Mouse (Mus musculus) neural tube, embryonic 12.5 days (tissue): Measurements from ENCODE around the gene Gm20379. TPM values are rescaled to one million over a fixed set of nuclear protein-coding genes. Genes with fewer than 3 reads are reported as not detected.

Experiments
- ATAC-seq: fragments of 200-750 bp; cut with Nextera tagmentation; 2 replicates; pipeline ENCODE4 v1.8.0; 2017; ENCODE audit warnings: low read depth, mild to moderate bottlenecking, moderate TSS enrichment, moderate library complexity; ENCODE audit not compliant: low FRiP score
- H3K27ac ChIP-seq: fragments of 300-500 bp; sonication (generic); 2 replicates; pipeline ENCODE4 v1.5.1; 2016
- H3K27me3 ChIP-seq: fragments of 300-500 bp; sonication (generic); replicated peaks from 2 replicates; pipeline ENCODE4 v1.6.1; 2016; ENCODE audit warnings: mild to moderate bottlenecking
- H3K36me3 ChIP-seq: fragments of 300-500 bp; sonication (generic); 2 replicates; pipeline ENCODE4 v1.6.1; 2016; ENCODE audit warnings: mild to moderate bottlenecking
- H3K4me1 ChIP-seq: fragments of 300-500 bp; sonication (generic); 2 replicates; pipeline ENCODE4 v1.6.1; 2016
- H3K4me2 ChIP-seq: fragments of 300-500 bp; sonication (generic); replicated peaks from 2 replicates; pipeline ENCODE4 v1.6.1; 2016; ENCODE audit warnings: mild to moderate bottlenecking
- H3K4me3 ChIP-seq: fragments of 300-500 bp; sonication (generic); 2 replicates; pipeline ENCODE4 v1.5.1; 2016
- H3K9ac ChIP-seq: fragments of 300-500 bp; sonication (generic); 2 replicates; pipeline ENCODE4 v1.6.1; 2016; ENCODE audit warnings: mild to moderate bottlenecking
- H3K9me3 ChIP-seq: fragments of 300-500 bp; sonication (generic); 2 replicates; pipeline ENCODE4 v1.6.1; 2016; ENCODE audit warnings: mild to moderate bottlenecking
- WGBS: fragments of 180-500 bp; shearing (Covaris S2); methylation state at CpG from one replicate; pipeline ENCODE4 v1.1.7; 2016; 5-methylcytosine and 5-hydroxymethylcytosine counted together
- polyA plus RNA-seq: library from polyadenylated mRNA; unstranded; fragments of >200 nt; fragmentation: Nextera tagmentation; extraction: Ambion mirVana; gene quantifications from 2 replicates; pipeline ENCODE4 v1.2.1, GENCODE M21; 2016

Gene Gm20379
- 1.1 and 1.3 TPM in 2 replicates for polyA plus RNA-seq

GRCm38 (mm10) chr13:92305680-92306079 lies at the start of gene Gm20379:
TSS of gene Gm20379 (plus strand) at chr13:92305980.
- Histone ChIP-seq H3K9ac (no peak within 1 kb of the TSS), H3K36me3 (peaks cover 26% of the 10 kb centered on the region), H3K9me3 (no peaks in the 10 kb centered on the region), H3K4me2 (no peak within 1 kb of the TSS), H3K27me3 (no peaks in the 10 kb centered on the region), H3K4me3 (no peak within 1 kb of the TSS), H3K27ac (no peak within 1 kb of the TSS), H3K4me1 (no peaks in the 10 kb centered on the region)
- no peak for ATAC-seq
- 98% methylated on average over 11 of the region's 11 CpGs for WGBS

- Histone ChIP-seq H3K9me3 (no peaks in the 10 kb centered on the region), H3K9ac (no peak overlapping the region), H3K27ac (no peak overlapping the region), H3K4me3 (no peak overlapping the region), H3K4me1 (no peaks in the 10 kb centered on the region), H3K4me2 (no peak overlapping the region), H3K36me3 (peaks cover 7% of the 10 kb centered on the region; the same call in 1 of the 2 replicates), H3K27me3 (no peaks in the 10 kb centered on the region)
- ATAC-seq = no peak
- 88% methylated on average over 5 of the region's 5 CpGs for WGBS
Observed at GRCm38 (mm10) chr13:92261329-92261728, 44.5 kb upstream of the Gm20379 start.

GRCm38 (mm10) chr13:92263566-92263965 lies 42.2 kb upstream of the Gm20379 start:
- no peak for ATAC-seq
- no peaks in the 10 kb centered on the region for H3K27me3 ChIP-seq
- peaks cover 3% of the 10 kb centered on the region; the same call in 1 of the 2 replicates for H3K36me3 ChIP-seq
- 89% methylated on average over 6 of the region's 6 CpGs for WGBS
- no peak overlapping the region for H3K27ac ChIP-seq
- H3K9me3 ChIP-seq = no peaks in the 10 kb centered on the region
- no peak overlapping the region for H3K4me2 ChIP-seq
- H3K4me1 ChIP-seq = no peaks in the 10 kb centered on the region
- no peak overlapping the region for H3K4me3 ChIP-seq
- no peak overlapping the region for H3K9ac ChIP-seq

GRCm38 (mm10) chr13:92267076-92267475 lies 38.7 kb upstream of the Gm20379 start:
- H3K27me3 ChIP-seq = no peaks in the 10 kb centered on the region
- WGBS = 87% methylated on average over 3 of the region's 3 CpGs

GRCm38 (mm10) chr13:92274274-92275198 lies 31.2 kb upstream of the Gm20379 start:
- no peaks in the 10 kb centered on the region for H3K4me1 ChIP-seq

More at GRCm38 (mm10) chr13:92267076-92267475, 38.7 kb upstream of the Gm20379 start:
- H3K27ac ChIP-seq = no peak overlapping the region
- no peak overlapping the region for H3K4me3 ChIP-seq
- no peaks in the 10 kb centered on the region for H3K9me3 ChIP-seq
- no peaks in the 10 kb centered on the region for H3K4me1 ChIP-seq
- ATAC-seq = no peak
- no peaks in the 10 kb centered on the region for H3K36me3 ChIP-seq
- no peak overlapping the region for H3K4me2 ChIP-seq
- no peak overlapping the region for H3K9ac ChIP-seq

GRCm38 (mm10) chr13:92275292-92275691 lies 30.5 kb upstream of the Gm20379 start:
- no peak overlapping the region for H3K9ac ChIP-seq
- H3K4me2 ChIP-seq = no peak overlapping the region
- no peak overlapping the region for H3K4me3 ChIP-seq
- no peaks in the 10 kb centered on the region for H3K27me3 ChIP-seq
- no peaks in the 10 kb centered on the region for H3K9me3 ChIP-seq
- H3K4me1 ChIP-seq = no peaks in the 10 kb centered on the region
- 91% methylated on average over 9 of the region's 9 CpGs for WGBS
- no peak overlapping the region for H3K27ac ChIP-seq
- no peak for ATAC-seq
- 0 out of 2 replicates have a peak, but pooled peaks cover 10% of the 10 kb centered on the region for H3K36me3 ChIP-seq

More at GRCm38 (mm10) chr13:92274274-92275198, 31.2 kb upstream of the Gm20379 start:
- no peaks in the 10 kb centered on the region for H3K27me3 ChIP-seq
- no peak for ATAC-seq
- H3K36me3 ChIP-seq = 0 out of 2 replicates have a peak, but pooled peaks cover 10% of the 10 kb centered on the region
- no peak overlapping the region for H3K4me3 ChIP-seq
- H3K27ac ChIP-seq = no peak overlapping the region
- H3K9ac ChIP-seq = no peak overlapping the region
- 83% methylated on average over 14 of the region's 14 CpGs for WGBS
- no peaks in the 10 kb centered on the region for H3K9me3 ChIP-seq
- no peak overlapping the region for H3K4me2 ChIP-seq

GRCm38 (mm10) chr13:92277027-92277426 lies 28.8 kb upstream of the Gm20379 start:
- H3K4me2 ChIP-seq = no peak overlapping the region
- H3K36me3 ChIP-seq = 0 out of 2 replicates have a peak, but pooled peaks cover 10% of the 10 kb centered on the region
- H3K27me3 ChIP-seq = no peaks in the 10 kb centered on the region
- ATAC-seq = no peak
- H3K9me3 ChIP-seq = no peaks in the 10 kb centered on the region
- WGBS = 97% methylated on average over 2 of the region's 2 CpGs
- no peak overlapping the region for H3K4me3 ChIP-seq
- H3K4me1 ChIP-seq = no peaks in the 10 kb centered on the region
- no peak overlapping the region for H3K27ac ChIP-seq
- no peak overlapping the region for H3K9ac ChIP-seq

- Histone ChIP-seq H3K4me1 (no peaks in the 10 kb centered on the region), H3K4me2 (no peak overlapping the region), H3K36me3 (peaks cover 3% of the 10 kb centered on the region; the same call in 1 of the 2 replicates), H3K27me3 (no peaks in the 10 kb centered on the region), H3K27ac (no peak overlapping the region), H3K4me3 (no peak overlapping the region), H3K9me3 (no peaks in the 10 kb centered on the region), H3K9ac (no peak overlapping the region)
- no peak for ATAC-seq
- WGBS = 66% methylated on average over 4 of the region's 4 CpGs
Observed at GRCm38 (mm10) chr13:92291605-92292004, 14.2 kb upstream of the Gm20379 start.

- Histone ChIP-seq H3K9ac (no peak overlapping the region), H3K4me3 (no peak overlapping the region), H3K27me3 (no peaks in the 10 kb centered on the region), H3K27ac (no peak overlapping the region), H3K4me2 (no peak overlapping the region), H3K36me3 (peaks cover 10% of the 10 kb centered on the region), H3K9me3 (no peaks in the 10 kb centered on the region), H3K4me1 (no peaks in the 10 kb centered on the region)
- WGBS = 86% methylated on average over 5 of the region's 5 CpGs
- ATAC-seq = no peak
Observed at GRCm38 (mm10) chr13:92293883-92294282, 11.9 kb upstream of the Gm20379 start.

GRCm38 (mm10) chr13:92296490-92296889 lies 9.3 kb upstream of the Gm20379 start:
- H3K27me3 ChIP-seq = no peaks in the 10 kb centered on the region
- peaks cover 20% of the 10 kb centered on the region for H3K36me3 ChIP-seq
- no peak overlapping the region for H3K4me3 ChIP-seq
- WGBS = 98% methylated on average over 4 of the region's 4 CpGs
- H3K9me3 ChIP-seq = no peaks in the 10 kb centered on the region
- H3K27ac ChIP-seq = no peak overlapping the region
- H3K9ac ChIP-seq = no peak overlapping the region
- H3K4me1 ChIP-seq = no peaks in the 10 kb centered on the region
- no peak overlapping the region for H3K4me2 ChIP-seq
- ATAC-seq = no peak

GRCm38 (mm10) chr13:92297021-92297420 lies 8.8 kb upstream of the Gm20379 start:
- no peak overlapping the region for H3K9ac ChIP-seq
- H3K27ac ChIP-seq = no peak overlapping the region
- WGBS = 90% methylated on average over 2 of the region's 2 CpGs
- peaks cover 20% of the 10 kb centered on the region for H3K36me3 ChIP-seq
- H3K9me3 ChIP-seq = no peaks in the 10 kb centered on the region
- H3K27me3 ChIP-seq = no peaks in the 10 kb centered on the region
- ATAC-seq = no peak
- no peaks in the 10 kb centered on the region for H3K4me1 ChIP-seq
- H3K4me2 ChIP-seq = no peak overlapping the region
- H3K4me3 ChIP-seq = no peak overlapping the region

- ATAC-seq = no peak
- Histone ChIP-seq H3K4me2 (no peak overlapping the region), H3K4me3 (no peak overlapping the region), H3K27ac (no peak overlapping the region), H3K4me1 (no peaks in the 10 kb centered on the region), H3K9me3 (no peaks in the 10 kb centered on the region), H3K27me3 (no peaks in the 10 kb centered on the region), H3K9ac (no peak overlapping the region), H3K36me3 (peaks cover 20% of the 10 kb centered on the region)
- WGBS = 78% methylated on average over 1 of the region's 1 CpGs
Observed at GRCm38 (mm10) chr13:92299522-92299921, 6.3 kb upstream of the Gm20379 start.
